Mouse (Mus musculus) lung, embryonic 16.5 days (tissue): ENCODE results near the gene Cep55. TPM values are rescaled to one million over a fixed set of nuclear protein-coding genes. Genes with fewer than 3 reads are reported as not detected.

Experiments
- ATAC-seq: fragments of 200-750 bp; cut with Nextera tagmentation; 2 replicates; pipeline ENCODE4 v1.8.0; 2017; ENCODE audit warnings: low read depth, mild to moderate bottlenecking, moderate library complexity
- H3K27ac ChIP-seq: fragments of 300-500 bp; sonication (generic); 2 replicates; pipeline ENCODE4 v1.5.1; 2014; ENCODE audit warnings: mild to moderate bottlenecking, control low read depth, low read length
- H3K27me3 ChIP-seq: fragments of 300-500 bp; sonication (generic); 2 replicates; pipeline ENCODE4 v1.6.1; 2014; ENCODE audit warnings: low read depth, low read length, mixed read lengths; ENCODE audit not compliant: control insufficient read depth, insufficient read depth
- H3K36me3 ChIP-seq: fragments of 300-500 bp; sonication (generic); 2 replicates; pipeline ENCODE4 v1.6.1; 2014; ENCODE audit warnings: low read length; ENCODE audit not compliant: control insufficient read depth, insufficient read depth
- H3K4me1 ChIP-seq: fragments of 300-500 bp; sonication (generic); replicated peaks from 2 replicates; pipeline ENCODE4 v1.6.1; 2014; ENCODE audit warnings: low read length, mixed read lengths; ENCODE audit not compliant: control insufficient read depth, insufficient read depth
- H3K4me2 ChIP-seq: fragments of 300-500 bp; sonication (generic); 2 replicates; pipeline ENCODE4 v1.6.1; 2014; ENCODE audit warnings: low read depth, low read length, control low read depth
- H3K4me3 ChIP-seq: fragments of 300-500 bp; sonication (generic); 2 replicates; pipeline ENCODE4 v1.5.1; 2014; ENCODE audit warnings: mild to moderate bottlenecking, low read length, control low read depth
- H3K9ac ChIP-seq: fragments of 300-500 bp; sonication (generic); 2 replicates; pipeline ENCODE4 v1.6.1; 2014; ENCODE audit warnings: low read length, control low read depth
- H3K9me3 ChIP-seq: fragments of 300-500 bp; sonication (generic); 2 replicates; pipeline ENCODE4 v1.6.1; 2016; ENCODE audit warnings: low read length; ENCODE audit not compliant: control insufficient read depth
- WGBS: fragments of 180-500 bp; shearing (Covaris S2); extraction: QIAGEN DNeasy Blood & Tissue Kit; methylation state at CpG from one replicate; pipeline ENCODE4 v1.1.7; 2014; 5-methylcytosine and 5-hydroxymethylcytosine counted together
- polyA plus RNA-seq: library from polyadenylated mRNA; unstranded; fragments of >200 nt; fragmentation: Nextera tagmentation; extraction: Ambion mirVana; gene quantifications from 2 replicates; pipeline ENCODE4 v1.2.1, GENCODE M21; 2015

Cep55 gene
- polyA plus RNA-seq, 1 experiment from 2014 or later: 46.8 TPM

DNA sequence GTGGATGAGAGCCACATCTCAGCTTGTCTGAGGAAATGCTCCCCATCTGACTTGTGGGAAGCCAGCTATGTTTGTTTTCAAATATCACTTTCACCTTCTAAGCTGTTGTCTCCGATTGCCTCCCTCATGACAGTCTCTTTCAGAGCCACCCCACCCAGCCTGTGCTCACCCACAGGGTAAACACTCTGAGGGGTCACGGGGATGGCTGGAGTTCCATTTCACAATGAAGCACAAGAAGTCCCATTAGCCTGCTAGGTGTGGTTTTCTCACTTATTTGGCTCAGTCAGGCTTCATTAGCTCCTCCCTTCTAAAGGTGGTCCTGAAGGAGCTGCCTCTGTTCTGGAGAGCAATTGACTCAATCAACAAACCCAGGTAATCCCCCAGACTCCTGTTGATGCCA lies 19.0 kb upstream of the Cep55 start:
- 50% methylated on average over 2 of the region's 2 CpGs for WGBS
- no peak overlapping the region for H3K4me2 ChIP-seq
- H3K27me3 ChIP-seq: no peaks in the 10 kb centered on the region
- peaks cover 23% of the 10 kb centered on the region for H3K4me1 ChIP-seq
- H3K9me3 ChIP-seq: no peaks in the 10 kb centered on the region
- ATAC-seq: no peak
- H3K9ac ChIP-seq: no peak overlapping the region
- no peaks in the 10 kb centered on the region for H3K36me3 ChIP-seq
- H3K27ac ChIP-seq: no peak overlapping the region
- H3K4me3 ChIP-seq: no peak overlapping the region

DNA sequence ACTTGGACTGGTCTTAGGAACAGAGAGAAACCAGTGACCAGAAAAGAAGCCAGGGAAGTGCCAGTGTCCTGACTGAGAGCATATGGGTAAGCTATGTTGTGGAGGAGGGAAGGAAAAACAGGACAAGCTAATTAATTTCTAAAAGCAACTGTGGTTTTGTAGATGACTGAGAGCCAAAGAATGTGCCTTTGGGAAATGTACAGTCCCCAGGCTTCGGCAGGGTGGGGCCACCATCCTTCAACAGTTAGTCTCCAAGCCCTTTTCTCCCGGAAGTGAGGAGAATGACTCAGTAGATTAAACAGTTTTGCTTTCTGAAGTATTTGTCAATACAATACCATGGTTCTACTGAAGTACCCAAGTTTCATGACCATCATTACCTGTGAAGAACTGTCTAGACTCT lies 16.5 kb upstream of the Cep55 start:
- Histone ChIP-seq H3K4me3 (no peak overlapping the region), H3K4me1 (peaks cover 22% of the 10 kb centered on the region), H3K27ac (peak overlapping the region; percentile 34; the same call in 1 of the 2 replicates), H3K36me3 (no peaks in the 10 kb centered on the region), H3K4me2 (no peak overlapping the region), H3K27me3 (no peaks in the 10 kb centered on the region), H3K9me3 (no peaks in the 10 kb centered on the region), H3K9ac (no peak overlapping the region)
- 37% methylated on average over 2 of the region's 2 CpGs for WGBS
- ATAC-seq: no peak

DNA sequence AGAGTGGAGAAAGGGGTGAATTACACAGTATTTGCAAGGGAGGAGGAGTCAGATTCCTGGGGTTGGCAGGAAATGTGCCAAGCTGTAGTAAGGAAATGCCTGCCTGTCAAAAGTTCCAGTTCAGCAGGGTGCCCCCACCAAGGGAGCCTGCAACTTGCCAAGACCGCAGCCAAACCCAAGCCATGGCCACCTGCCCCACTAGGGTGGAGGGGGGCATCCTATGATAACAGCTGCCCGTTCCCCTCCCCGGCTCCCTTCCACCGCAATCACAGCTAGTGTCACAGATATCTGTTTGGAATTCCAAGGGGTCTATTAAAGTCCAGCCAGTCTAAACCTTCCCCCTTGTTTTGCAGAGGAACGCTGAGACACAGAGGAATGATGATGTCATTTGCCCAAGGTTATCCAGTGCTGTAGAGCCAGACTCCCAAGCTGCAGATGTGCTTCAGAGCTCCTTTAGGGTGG lies 12.5 kb upstream of the Cep55 start:
- Histone ChIP-seq H3K27me3 (no peaks in the 10 kb centered on the region), H3K4me1 (peaks cover 22% of the 10 kb centered on the region), H3K27ac (peak overlapping the region; percentile 88), H3K4me2 (peak overlapping the region; percentile 71), H3K9ac (peak overlapping the region; percentile 66), H3K36me3 (no peaks in the 10 kb centered on the region), H3K9me3 (no peaks in the 10 kb centered on the region), H3K4me3 (peak overlapping the region; percentile 58)
- peak; percentile 46 for ATAC-seq
- WGBS: under 1% methylated on average over 5 of the region's 5 CpGs

DNA sequence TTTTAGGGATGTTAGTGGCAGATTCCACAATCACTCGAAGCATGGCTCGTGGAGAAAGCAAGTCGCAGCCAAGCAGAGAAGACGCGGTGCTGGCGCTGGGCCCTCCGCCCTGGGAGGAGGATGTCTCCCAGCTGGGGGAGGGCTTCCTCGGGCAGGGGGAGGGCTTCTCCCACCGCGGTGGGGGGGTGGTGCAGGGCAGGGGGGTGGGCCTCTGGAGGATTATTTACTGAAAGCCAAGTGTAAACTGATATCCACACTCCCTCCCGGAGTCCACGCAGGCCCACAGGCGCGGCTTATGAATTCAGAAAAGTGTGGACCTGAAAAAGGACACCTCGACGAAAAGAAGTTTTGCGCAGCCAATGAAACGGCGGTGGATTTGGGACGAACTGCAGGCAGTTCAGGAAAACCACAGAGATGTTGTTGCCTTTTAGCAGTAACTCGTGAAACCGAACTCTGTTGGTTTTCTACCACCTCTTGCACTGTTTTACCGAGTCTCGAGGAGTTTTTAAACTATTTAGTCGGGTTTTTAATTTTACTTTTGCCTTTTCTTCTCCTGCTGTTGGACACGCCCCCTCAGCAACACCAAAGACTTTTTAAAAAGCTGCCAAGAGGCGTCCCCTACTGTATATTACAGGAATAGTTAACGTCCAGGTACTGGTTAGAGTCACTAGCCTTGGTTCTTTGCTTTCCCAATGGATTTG lies 11.4 kb upstream of the Cep55 start, which contains the start of gene Myof:
TSS of gene Myof (minus strand) at position 297 of the 701 bp plus-strand sequence.
- peak within 1 kb of the TSS; percentile 88 for H3K27ac ChIP-seq
- peak; percentile 89 for ATAC-seq
- H3K4me1 ChIP-seq: peaks cover 15% of the 10 kb centered on the region
- no peaks in the 10 kb centered on the region for H3K36me3 ChIP-seq
- under 1% methylated on average over 28 of the region's 28 CpGs for WGBS
- H3K4me2 ChIP-seq: peak within 1 kb of the TSS; percentile 71
- H3K9ac ChIP-seq: peak within 1 kb of the TSS; percentile 66
- H3K27me3 ChIP-seq: no peaks in the 10 kb centered on the region
- no peaks in the 10 kb centered on the region for H3K9me3 ChIP-seq
- peak within 1 kb of the TSS; percentile 58 for H3K4me3 ChIP-seq

DNA sequence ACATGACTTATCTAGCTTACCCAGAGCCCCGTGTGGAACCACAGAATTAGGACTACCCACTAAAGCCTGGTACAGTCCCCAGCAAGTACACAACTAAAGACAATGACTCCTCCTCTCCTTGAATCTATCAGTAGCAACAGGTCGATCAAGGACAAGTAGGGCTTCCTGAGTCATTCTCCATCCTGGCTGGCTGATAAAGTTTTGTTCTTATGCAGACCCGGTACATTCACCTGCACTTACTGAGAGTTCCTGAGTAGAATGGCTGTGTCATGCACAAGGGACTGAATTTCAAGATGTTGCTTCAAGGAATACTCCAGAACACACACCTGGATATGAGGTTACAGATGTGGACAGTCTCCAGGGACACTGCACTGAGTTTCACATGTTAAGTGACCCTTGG lies 9.6 kb upstream of the Cep55 start:
- Histone ChIP-seq H3K4me1 (peaks cover 12% of the 10 kb centered on the region), H3K27me3 (no peaks in the 10 kb centered on the region), H3K27ac (no peak overlapping the region), H3K4me2 (no peak overlapping the region), H3K36me3 (no peaks in the 10 kb centered on the region), H3K9ac (no peak overlapping the region), H3K9me3 (no peaks in the 10 kb centered on the region), H3K4me3 (no peak overlapping the region)
- 84% methylated on average over 3 of the region's 3 CpGs for WGBS
- ATAC-seq: no peak

DNA sequence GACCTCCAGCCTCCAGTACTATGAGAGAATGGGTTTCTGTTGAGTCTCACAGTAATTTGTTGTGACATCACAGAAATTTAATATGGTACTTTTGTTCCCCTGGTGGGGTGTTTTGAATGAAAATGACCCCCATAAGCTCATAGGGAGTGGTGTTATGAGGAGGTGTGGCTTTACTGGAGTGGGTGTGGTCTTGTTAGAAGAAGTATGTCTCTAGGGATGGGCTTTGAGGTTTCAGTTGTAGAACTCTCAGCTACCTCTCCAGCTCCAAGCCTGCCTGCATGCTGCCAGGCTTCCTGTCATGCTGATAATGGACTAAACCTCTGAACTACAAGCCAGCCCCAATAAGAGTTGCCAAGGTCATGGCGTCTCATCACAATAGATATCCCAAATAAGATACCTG lies 5.1 kb upstream of the Cep55 start:
- Histone ChIP-seq H3K36me3 (no peaks in the 10 kb centered on the region), H3K9me3 (no peaks in the 10 kb centered on the region), H3K4me1 (peaks cover 4% of the 10 kb centered on the region; the same call in 1 of the 2 replicates), H3K4me3 (no peak overlapping the region), H3K4me2 (no peak overlapping the region), H3K27ac (no peak overlapping the region), H3K27me3 (no peaks in the 10 kb centered on the region), H3K9ac (no peak overlapping the region)
- no peak for ATAC-seq
- WGBS: 77% methylated on average over 1 of the region's 1 CpGs

DNA sequence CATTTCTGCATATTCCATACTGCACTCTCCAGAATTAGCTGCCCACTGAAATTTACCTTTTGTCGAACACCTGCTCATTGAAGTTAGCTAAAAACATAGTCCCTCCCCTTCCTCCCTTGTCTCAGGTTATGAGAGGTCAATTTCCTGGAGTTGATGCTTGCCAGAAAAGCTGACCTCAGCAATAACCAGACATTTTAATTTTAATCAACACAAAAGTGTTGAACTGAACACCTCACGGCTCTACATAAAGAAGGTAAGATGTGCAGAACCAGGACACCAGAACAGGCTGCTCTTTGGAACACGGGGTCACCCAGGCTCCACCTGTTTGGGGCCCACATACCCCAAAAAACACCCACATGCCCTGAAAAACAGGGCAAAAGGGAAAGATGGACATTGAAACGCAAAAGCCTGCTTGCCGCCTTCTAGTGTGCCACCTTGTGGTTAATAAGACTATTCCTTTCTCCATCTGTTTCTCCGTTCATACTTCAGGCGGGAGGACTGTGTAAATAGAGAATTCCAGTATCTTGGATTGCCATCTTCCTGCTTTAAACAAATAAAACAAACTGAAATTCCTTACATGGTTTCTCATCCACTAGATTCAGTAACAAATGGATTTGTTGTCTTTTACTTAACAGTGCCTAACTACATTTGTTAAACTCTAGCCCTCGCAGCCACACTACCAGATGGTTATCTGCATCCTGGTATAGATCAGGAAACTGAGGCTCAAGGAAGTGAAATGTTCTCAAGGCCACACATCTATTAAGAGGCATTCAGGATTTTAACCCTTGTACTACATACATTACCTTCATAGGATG lies 1.4 kb upstream of the Cep55 start:
- H3K36me3 ChIP-seq: peaks cover 6% of the 10 kb centered on the region
- peak overlapping the region; percentile 64 for H3K27ac ChIP-seq
- 24% methylated on average over 8 of the region's 8 CpGs for WGBS
- H3K27me3 ChIP-seq: no peaks in the 10 kb centered on the region
- H3K4me3 ChIP-seq: peak overlapping the region; percentile 67
- H3K9me3 ChIP-seq: no peaks in the 10 kb centered on the region
- no peak for ATAC-seq
- H3K4me2 ChIP-seq: peak overlapping the region; percentile 76
- peaks cover 16% of the 10 kb centered on the region for H3K4me1 ChIP-seq
- peak overlapping the region; percentile 65 for H3K9ac ChIP-seq

DNA sequence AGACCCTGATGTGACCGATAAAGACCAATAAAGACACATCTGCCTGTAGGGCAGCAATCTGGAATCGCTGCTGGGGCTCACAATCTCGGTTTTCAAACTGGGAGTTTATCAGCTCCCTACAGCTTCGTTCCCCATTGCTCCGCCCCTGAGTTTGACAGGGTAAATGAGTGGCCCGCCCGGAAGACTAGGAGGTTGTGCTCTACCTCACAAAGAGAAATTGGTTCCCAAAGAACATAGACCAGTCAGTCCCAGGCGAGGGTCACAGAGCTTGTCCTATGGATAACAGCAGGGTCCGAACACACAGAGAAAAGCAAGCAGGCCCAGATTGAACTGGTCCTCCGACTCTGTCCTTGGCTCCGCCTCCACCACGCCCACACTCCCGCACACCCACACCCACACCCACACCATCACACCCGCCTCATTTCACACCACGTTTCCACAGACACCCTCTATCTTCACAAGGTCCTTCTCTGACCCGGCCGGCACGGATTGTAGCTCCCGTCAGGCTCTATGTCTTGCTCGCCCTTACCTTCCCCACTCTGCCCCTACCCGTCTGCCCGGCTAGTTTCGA lies 577 bp upstream of the Cep55 start:
- Histone ChIP-seq H3K4me3 (peak overlapping the region; percentile 67), H3K9ac (peak overlapping the region; percentile 65), H3K4me2 (peak overlapping the region; percentile 76), H3K36me3 (peaks cover 9% of the 10 kb centered on the region), H3K4me1 (peaks cover 16% of the 10 kb centered on the region), H3K27me3 (no peaks in the 10 kb centered on the region), H3K9me3 (no peaks in the 10 kb centered on the region), H3K27ac (peak overlapping the region; percentile 64)
- WGBS: 0% methylated on average over 23 of the region's 23 CpGs
- ATAC-seq: peak; percentile 90

DNA sequence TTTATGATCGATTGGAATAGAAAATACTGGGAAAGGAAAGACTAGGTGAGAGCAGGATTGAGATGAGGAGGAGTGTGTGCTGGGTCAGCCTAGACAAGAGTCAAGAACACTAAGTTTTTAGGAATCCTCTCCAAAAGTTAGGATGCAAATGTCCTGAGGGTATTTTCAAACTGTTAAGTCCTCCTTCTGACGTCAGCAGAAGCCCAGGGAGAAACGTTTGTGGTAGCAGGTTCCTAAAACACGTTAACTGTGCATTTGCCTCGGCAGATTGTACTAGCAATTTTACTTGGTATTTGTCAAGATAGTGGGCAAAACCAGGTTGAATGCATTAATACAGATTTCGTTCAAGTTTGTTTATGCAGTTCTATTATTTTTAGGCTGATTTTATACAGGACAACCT lies 987 bp downstream of the Cep55 start:
- Histone ChIP-seq H3K36me3 (peaks cover 21% of the 10 kb centered on the region), H3K4me3 (peak overlapping the region; percentile 67), H3K4me2 (peak overlapping the region; percentile 60), H3K9me3 (no peaks in the 10 kb centered on the region), H3K9ac (peak overlapping the region; percentile 76), H3K4me1 (peaks cover 16% of the 10 kb centered on the region), H3K27me3 (no peaks in the 10 kb centered on the region), H3K27ac (no peak overlapping the region)
- ATAC-seq: no peak
- 5% methylated on average over 6 of the region's 6 CpGs for WGBS
